Mouse (Mus musculus): ENCODE data around the gene 1810010D01Rik.

1810010D01Rik gene

DNA sequence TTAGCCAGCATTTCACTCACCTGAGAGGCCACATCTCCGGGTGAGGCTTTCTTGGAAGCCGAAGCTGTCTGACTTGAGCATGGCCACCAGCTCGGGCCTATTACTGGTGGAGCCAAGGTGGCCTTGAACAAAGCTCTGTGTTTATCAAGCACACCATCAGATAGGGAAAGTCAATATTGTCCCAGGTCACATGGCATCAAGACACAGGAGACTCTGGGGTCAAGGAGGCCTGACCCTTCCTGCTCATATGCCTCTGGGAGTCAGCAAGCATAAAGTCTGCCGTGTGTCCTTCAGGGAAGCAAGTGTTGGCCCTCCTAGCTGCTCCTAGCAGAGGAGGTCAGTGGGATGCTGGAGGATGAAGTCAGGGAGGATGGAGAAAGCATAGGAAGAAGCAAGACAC lies at the start of gene 1810010D01Rik:
TSS of gene 1810010D01Rik (minus strand) at position 114 of the 400 bp plus-strand sequence.
- DNase-seq (ENCODE audit: low spot score in 2 of 2), result no peak

DNA sequence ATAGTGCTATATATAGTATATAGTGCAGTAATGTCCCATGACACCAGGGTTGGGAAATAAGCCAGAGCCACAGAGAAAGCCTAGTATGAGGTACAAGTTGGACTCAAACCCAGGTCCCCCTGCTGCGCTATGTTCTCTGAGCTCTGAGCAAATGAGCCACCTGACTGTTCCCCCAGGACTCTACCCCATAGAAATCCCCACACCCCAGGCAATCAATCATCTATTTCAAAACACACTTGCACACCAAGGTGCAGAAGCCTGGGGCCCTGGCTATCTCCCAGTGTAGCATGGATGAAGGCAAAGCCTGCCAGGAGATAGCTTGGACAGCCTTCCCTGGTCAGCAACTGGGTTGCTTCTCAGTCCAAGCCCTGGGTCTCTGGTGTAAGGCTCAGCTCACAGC lies 48.2 kb upstream of the 1810010D01Rik start:
- DNase-seq (ENCODE audit: low spot score in 2 of 2), result no peak

DNA sequence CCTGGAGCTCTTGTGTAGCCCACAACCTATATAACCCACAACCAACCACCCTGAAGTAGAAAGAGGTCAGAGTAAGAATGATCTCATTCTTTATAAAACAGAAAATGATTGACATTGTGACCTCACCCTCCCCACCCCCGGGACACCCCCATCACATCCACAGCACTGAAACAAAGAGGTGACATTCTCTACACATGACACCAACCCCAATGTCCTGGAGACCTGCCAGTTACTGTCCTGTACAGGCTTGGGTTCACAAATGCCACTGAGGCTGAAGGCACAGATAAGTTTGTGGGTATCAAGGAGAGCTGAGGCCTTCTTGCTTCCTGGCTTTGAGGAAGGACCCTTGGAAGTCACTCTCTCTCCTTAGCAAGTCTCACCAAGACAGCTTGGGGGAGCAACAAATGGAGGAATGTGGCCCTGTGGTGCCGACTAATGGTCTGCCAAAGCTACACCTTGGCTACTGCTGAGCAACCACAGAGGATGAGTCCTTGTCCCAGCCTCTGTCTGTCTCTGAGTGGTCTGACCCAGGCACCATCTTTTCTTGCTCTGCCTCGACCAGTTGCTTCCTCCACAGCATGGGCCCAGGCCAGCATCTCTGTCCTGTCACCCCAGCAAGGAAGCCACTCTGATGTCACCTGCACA lies 46.2 kb upstream of the 1810010D01Rik start:
- no peak for DNase-seq (ENCODE audit: low spot score in 2 of 2)

DNA sequence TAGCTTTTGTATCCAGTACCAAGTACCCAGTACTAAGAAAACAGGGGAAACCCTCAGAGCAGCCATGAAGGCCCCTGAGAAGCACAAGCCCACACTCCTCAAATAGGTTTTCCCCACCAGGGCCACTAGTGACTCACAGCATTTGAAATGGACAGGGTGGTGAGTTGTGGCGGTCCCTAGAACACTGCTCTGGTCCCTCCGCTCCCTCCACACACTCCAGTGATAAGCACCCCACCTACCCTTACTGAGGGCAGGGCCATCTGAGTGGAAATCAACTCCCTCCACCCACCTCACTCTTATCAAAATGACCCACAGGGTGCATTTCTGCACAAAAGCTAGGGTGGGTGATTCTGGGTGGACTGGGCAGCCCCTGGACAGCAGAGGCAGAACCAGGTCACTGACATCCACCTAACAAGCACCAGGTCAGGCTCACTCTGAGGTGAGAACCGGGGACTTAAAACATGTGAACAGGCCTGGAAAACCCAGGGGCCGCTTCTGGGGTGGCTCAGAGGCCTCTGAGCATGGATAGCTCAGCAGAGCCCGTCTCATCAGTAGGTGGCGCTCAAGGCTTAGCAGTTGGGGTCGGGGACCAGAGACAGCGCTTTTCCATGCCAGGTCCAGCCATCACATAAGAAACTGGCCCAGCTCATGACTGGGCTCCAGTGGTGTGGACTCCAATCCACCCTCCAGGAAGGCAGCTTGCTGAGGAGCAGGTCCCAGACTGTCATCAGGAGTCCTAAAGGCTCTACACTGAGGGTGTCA lies 45.0 kb upstream of the 1810010D01Rik start:
- DNase-seq (ENCODE audit: low spot score in 2 of 2), result peak; percentile 28 to 54

DNA sequence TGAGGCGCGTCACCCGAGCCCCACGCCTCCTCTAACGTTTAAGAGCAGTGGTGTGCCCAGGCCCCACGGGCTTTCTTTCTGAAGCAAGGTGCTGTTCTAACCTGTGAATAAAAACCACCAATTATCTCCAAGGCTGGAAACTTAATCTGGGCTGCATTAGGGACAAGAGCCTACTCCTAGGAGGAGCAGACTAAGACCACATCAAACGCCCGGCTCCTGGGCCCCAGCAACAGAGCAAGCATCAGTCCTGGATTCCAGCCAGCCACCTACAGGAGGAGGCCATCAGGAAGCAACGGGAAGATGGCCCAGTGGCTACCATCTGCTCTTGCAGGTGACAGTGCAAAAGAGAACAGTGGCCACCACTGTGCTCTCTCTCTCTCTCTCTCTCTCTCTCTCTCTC lies 42.3 kb upstream of the 1810010D01Rik start:
- no peak for DNase-seq (ENCODE audit: low spot score in 2 of 2)

DNA sequence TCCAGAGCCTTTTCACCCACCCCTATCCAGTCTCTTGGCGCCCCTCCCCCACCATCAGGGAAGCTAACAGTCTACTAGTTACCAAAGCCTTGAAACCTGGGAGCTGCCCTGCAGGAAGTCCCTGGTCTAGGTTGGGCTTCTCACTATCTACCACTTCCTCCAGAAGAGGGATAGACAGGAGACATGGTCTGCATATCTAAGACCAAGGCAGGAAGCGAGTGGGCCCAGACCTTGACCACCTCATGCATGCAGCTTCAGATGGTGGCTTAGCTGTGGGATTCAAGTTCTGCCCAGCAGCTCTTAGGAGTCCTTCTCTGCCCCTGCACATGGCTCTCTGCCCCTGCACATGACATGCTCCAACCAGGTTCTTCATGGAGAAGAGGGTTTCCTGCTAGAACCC lies 41.0 kb upstream of the 1810010D01Rik start:
- no peak for DNase-seq (ENCODE audit: low spot score in 2 of 2)

DNA sequence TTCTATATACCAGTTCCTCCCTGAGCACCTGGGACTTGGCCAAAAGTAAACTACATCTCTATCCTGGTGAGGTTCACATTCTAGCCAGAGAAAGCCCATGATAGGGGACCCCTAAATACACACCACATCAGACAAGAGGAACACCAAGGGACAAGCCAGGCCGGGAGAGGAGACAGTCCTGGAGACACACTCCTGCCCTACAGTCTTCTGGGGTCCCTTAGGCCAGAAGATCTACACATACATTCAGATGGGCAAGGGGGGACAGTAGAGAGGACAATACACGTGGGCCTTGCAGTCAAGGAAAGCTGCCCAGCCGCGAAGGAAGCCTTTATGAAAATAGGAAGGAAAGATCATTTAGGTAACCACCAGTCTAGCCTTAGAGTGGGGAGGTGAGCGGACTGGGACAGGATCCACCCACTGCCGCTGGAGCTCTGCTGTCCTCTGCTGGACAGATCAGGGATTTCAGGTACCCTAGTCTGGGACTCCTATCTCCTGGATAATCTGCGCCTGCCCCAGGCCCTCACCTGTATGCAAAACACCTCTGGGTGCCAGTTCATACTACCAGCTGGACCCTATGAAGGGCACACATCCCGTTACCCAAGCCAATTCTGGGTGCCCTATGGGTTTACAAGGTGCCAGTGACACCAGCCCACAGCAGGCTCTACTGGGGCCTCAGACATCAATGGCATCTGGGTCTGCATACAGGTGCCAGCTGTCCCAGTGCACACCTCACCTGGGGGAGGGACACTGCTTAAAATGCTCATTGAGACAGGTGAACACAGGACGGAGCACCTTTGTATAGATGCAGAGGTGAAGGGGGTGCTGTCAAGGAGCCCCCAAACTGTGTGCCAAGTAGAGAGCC lies 35.2 kb upstream of the 1810010D01Rik start:
- peak; percentile 38 to 64 for DNase-seq (ENCODE audit: low spot score in 2 of 2)

DNA sequence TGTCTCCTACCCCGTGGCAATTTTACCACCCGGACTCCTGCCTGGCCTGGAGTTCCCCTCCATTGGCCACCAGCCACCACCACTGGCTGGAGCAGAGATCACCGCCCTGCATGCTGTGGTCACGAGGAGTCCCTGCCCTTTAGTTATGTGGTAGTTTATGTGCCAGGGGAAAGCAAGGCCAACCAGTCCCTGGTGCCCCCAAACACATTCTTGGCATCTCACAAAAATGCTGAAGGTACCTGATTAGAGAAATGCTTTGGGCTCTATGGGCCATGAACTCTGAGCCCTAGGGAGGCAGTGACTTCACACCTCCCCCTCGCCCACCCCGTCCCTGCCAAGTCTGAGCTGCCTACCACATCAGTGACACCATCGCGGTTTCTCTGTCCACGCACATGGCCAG lies 34.1 kb upstream of the 1810010D01Rik start:
- no peak for DNase-seq (ENCODE audit: low spot score in 2 of 2)

DNA sequence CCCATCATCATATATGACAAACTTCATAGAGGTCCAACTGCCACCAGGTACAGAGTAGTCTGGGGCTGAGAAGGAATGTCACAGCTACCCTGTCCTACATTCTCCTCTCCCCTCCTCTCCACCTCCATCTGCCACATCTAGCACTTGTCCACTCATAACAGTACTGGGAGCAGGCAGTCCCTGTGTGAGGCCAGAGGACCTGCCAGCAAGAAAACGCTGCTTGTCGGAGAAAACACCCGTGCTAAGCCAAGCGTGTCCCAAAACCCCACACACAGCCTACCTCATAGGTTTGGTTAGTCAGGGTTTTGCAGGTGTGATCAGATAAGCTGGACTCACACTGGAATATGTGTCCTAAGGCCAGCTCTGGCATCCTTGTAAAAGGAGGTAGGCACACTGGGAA lies 33.0 kb upstream of the 1810010D01Rik start:
- DNase-seq (ENCODE audit: low spot score in 2 of 2), result no peak

DNA sequence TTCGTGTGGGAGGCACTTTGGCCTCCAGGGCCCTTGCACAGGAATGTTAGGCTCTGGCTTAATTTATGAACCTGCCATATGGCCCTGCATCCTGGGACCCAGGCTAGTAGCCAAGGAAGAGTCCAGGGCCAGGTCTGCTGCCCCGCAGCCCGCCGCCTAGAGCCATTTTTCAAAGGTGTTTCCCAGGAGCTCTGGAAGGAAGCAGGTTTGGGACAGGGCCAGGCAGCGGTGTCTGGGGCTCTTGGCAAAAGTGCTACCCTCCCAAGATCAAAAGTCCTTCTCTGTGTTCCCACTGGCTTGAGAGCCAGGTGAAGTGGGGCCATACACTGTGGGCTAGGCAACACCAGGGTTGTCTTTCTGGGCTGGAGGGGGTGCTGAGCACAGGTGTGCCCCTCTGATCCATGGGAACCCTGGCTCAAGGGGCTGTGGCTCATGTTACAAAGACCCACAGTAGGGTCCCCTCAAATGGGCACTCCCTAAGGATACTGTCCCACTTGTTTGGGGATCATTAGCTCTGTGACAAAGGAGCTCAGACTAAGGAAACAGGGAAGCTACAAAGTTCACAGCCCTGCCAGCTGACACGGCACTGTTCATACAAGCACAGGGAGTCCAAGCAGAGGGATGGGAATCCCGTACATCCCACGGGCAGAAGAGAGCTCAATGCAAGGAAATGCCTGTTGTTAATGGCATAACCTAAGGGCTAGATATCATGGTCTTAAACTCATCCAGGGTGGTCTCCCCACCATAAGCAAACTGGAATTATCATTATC lies 32.0 kb upstream of the 1810010D01Rik start:
- no peak for DNase-seq (ENCODE audit: low spot score in 2 of 2)

DNA sequence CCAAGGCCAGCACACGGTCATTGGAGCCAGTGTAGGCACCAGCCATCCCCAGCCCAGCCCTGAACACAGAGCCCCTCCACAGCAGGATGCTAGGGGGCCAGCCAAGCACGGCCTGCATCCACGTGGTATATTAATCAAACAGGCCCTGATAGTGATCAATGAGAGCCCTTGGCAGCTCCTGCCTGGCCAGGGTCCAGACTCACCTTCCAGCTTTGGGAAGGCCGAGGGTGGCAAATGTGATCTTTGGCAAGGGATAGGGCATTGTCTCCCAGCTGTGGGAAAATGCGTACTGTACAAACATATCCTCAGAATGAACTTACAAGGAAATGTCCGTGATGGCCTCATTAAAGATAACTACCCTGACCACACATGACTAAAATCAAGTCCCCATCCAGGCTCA lies 31.2 kb upstream of the 1810010D01Rik start:
- DNase-seq (ENCODE audit: low spot score in 2 of 2), result no peak

DNA sequence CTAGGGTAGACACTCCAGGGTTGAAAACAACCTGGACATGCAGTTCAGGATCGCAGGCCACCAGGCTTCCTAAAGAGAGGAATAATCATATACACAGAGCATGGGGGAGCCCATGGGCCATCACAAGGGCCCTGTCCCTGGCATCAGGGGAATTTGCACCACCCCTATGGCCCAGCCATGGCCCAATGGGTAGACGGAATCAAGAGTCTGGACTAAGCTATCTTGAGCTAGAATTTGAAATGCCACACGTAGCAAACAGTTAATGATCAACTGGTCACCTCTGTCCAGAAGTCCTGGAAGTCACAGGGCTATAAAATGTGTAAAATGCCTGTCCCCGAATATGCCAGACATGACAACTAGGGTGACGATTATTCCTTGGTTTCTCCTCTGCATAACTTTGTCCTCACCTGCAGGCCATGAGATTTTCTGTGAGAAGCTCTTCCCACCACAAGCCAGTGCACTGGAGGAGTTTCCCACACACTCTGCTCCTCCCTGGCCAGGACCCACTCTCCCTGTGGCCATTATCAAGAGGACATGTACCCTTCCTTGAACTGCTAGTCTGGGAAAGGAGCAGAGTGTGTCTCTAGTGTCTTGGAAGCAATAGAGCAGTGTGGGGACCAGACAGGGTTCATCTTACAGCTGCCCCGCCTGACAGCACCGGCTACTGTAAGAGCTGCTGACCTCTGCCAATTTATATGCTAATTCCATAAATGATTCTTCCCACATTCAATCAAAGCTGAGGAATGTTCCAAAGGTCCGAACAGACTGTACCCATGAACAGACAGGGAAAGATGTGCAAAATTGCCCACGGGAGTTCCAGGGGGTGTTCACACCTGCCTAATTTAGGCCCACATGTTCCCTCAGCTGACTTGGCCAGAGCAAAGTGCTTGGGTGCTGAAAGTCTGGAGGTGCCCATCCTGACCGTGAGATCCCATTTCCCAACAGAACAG lies 27.2 kb upstream of the 1810010D01Rik start:
- no peak for DNase-seq (ENCODE audit: low spot score in 2 of 2)

DNA sequence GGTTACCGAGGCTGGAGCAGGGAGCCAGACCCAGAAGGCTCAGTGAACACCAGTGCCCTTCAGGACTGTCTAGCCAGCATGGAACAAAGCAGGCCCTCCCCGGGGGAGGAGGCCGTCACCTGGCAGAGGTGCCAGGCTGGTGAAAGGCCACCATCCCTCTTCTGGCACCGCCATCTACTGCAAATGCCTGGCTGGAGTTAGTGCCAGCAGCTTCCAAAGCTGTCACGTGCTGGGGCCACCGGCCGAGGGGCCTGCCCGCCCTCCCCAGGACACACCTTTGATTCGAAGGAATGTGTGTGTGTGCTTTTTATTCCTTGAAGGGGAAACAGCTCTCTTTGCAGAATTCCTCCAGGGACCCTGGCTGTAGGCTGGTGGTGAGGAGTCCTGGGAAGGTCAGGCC lies 23.7 kb upstream of the 1810010D01Rik start:
- DNase-seq (ENCODE audit: low spot score in 2 of 2), result no peak

DNA sequence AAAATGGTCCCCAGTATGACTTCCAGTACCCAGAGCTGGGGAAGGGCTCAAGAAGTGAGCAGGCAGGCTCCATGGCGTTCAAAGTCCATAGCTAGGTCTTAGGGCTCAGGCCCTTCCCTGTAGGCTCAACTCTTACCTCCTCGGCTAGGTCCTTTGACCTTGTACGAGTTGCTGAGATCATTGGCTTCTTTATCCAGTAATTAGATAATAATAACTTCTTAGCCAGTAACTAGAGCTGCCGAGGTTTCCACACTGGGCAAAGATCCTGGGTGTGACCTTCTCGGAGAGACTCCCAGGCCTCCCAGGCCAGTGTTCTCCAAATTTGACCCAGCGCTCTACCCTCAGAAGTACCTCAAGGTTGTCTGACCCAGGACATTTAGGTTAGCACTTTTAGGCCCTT lies 18.7 kb upstream of the 1810010D01Rik start:
- no peak for DNase-seq (ENCODE audit: low spot score in 2 of 2)

DNA sequence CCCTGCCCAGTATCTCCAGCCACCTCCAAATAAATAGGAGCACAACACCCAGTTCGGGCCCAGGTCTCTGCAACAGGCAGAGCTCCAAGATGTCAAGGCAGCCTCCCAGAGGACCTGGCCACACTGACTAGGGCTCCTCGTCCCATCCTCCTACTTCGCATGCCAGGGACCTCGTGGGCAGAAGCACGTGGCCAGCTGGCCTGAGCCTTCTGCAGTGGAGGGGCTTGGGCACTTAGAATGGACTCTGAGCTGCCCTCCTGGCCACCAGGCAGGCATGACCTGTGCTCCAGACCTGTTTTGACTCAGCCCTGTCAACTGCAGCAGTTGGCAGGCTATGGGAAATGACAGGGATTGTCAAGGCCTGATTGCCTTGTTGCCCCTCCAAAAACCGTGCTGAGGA lies 17.7 kb upstream of the 1810010D01Rik start:
- no peak for DNase-seq (ENCODE audit: low spot score in 2 of 2)

DNA sequence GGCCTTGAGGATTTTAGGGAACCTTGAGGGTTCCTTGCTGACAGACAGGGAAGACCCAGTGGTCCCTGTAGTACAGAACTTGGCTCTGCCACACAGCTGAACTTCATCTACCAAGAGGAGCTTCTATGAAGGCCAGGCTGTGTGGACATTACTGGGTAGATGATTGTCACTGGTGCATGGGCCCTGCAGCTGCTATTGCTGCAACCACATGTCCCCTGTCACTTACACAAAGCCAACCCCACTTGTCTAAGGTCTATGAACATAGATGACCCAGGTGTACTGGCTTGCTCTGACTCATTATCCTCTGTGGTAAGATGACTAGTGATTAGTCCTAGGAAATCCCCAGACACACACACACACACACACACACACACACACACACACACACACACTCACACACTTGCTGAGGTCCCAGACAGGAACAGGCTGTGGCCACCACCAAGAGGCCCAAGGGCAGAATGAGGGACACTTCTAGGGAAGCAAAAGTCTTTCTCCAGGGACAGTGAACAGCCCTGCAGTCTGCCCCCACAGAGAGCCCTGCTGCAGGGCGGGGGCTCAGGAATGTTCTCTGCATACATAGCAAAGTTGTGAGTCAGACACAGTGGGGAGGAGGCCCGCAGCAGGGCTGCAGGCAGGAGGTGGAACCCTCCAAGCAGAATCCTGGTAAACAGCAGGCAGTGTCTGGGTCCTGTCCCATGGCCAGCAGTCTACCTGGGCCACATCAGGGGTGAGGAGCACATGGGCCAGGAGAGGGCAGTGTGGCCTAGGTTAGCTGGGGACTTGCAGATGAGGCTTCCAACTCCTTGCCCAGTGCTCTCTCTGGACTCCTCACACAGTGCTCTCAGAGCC lies 14.1 kb upstream of the 1810010D01Rik start:
- no peak for DNase-seq (ENCODE audit: low spot score in 2 of 2)

DNA sequence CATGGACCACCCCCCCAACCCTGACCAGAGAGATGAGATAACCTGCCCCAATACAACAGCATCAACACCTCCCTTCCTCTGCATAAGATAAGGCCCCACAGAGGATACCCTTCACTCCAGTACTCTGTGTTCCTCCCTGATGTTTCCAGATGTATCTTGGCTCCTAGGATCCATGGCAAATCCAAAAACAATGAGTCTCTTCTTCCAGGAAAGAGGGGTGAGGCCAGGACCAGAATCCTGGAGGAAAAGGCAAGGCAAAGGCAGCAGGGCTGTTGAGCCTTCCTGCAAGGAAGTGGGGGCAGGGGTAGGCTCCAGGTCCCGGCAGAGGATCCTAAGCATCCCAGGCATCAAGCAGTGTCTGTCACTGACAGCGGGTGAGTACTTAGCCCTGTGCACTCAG lies 13.4 kb upstream of the 1810010D01Rik start:
- DNase-seq (ENCODE audit: low spot score in 2 of 2), result no peak

DNA sequence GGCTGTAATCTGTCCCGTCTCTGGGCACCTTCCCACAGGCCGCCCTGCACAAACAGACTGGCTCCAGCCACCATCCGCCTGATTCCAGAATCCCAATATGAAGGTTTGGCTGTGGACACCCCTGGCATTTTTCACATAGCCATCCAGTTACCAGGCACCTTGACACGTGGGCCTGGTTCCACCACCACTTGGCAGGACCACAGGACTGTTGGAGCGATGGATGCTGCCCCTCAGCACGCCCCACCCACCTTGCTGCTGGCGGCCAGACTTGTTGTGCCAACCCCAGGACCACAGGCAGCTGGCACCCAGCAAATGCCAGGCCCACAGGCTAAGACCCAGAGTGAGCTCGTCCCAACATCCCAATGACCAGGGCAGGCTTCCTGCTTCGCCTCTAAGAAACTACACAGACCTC lies 11.5 kb upstream of the 1810010D01Rik start:
- no peak for DNase-seq (ENCODE audit: low spot score in 2 of 2)

DNA sequence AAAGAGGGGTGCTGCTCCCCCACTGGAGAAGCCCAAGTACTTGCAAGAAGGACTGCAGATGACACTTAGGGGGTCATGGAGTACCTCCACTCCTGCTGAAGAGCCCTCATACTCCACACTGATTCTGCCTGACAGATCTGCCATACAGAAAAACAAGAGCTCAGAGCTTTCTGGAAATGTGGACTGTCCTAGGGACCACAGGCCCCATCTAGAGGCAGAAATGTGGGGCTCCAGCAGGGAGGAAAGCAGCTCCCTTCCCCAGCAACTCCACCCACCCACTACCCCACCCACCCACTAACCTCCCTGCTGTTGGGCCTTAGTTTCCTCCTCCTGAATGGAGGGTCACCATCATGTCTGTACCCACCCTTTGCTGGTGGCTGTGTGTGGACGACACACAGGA lies 8.7 kb upstream of the 1810010D01Rik start:
- no peak for DNase-seq (ENCODE audit: low spot score in 2 of 2)

DNA sequence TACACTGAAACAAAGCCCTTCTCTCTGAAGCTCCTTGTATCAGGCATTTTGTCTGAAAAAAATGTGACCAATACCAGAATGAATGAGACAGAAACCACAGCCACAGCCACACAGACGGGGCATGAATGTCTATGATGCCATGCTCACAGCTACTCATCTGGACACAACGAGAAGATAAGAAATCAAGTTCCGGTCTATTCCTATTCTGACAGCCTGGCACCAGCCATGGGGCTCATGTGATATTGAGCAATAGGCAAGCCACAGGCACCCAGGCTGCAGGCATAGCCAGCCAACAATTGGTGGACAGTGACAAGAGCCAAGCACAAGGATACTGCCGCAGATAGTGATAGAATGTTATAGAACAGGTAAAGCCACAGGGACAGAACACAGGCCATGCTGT lies 7.6 kb upstream of the 1810010D01Rik start:
- no peak for DNase-seq (ENCODE audit: low spot score in 2 of 2)
